Mouse (Mus musculus) CH12.LX (cell line): ENCODE results near the gene Cldn19. TPM values are rescaled to one million over a fixed set of nuclear protein-coding genes. Genes with fewer than 3 reads are reported as not detected.

Experiments used
- DNase-seq: peaks from one replicate; pipeline ENCODE4 v3.0.0-alpha.2; 2013; ENCODE audit errors: extremely low read depth
- H3K27ac ChIP-seq: 2 replicates; pipeline ENCODE4 v1.5.1; 2012; ENCODE audit warnings: low read depth, mild to moderate bottlenecking, control low read depth, moderate library complexity; ENCODE audit not compliant: insufficient read depth
- H3K27me3 ChIP-seq: replicated peaks from 2 replicates; pipeline ENCODE3; 2012; ENCODE audit warnings: inconsistent platforms
- H3K36me3 ChIP-seq, 2 experiments: replicated peaks in 1 of 2; 2 replicates each; pipeline versions ENCODE3 to v1.6.1; 2012; ENCODE audit warnings: inconsistent platforms in 1 of 2, low read length in 1 of 2, mild to moderate bottlenecking in 1 of 2, mixed read lengths in 1 of 2, moderate library complexity in 1 of 2; ENCODE audit not compliant: control insufficient read depth in 1 of 2, insufficient read depth in 1 of 2
- H3K4me1 ChIP-seq, 2 experiments: 2 replicates each; pipeline ENCODE4 v1.6.1; 2012; ENCODE audit warnings: inconsistent platforms in 1 of 2, moderate library complexity in 1 of 2; ENCODE audit not compliant: insufficient read depth in 2 of 2, control insufficient read depth in 1 of 2
- H3K4me2 ChIP-seq: 2 replicates; pipeline ENCODE4 v1.6.1; 2012; ENCODE audit warnings: low read depth, mild to moderate bottlenecking, control low read depth; ENCODE audit not compliant: poor library complexity, insufficient read depth, severe bottlenecking
- H3K4me3 ChIP-seq, 3 experiments: fragments of 150-350 bp in 1 of 3; sonication (generic) in 1 of 3; replicated peaks in 1 of 3; 2 replicates each; pipeline versions ENCODE3 to v1.5.1; 2011 to 2012; ENCODE audit warnings: low read depth in 2 of 3, low read length in 2 of 3, mild to moderate bottlenecking in 2 of 3, moderate library complexity in 2 of 3, control low read depth in 1 of 3, improper control_type of control experiment in 1 of 3, inconsistent platforms in 1 of 3, mixed read lengths in 1 of 3; ENCODE audit not compliant: poor library complexity in 1 of 3
- H3K79me2 ChIP-seq: replicated peaks from 2 replicates; pipeline ENCODE4 v1.6.1; 2012; ENCODE audit warnings: mild to moderate bottlenecking, moderate library complexity; ENCODE audit not compliant: control insufficient read depth, poor library complexity, insufficient read depth, severe bottlenecking; ENCODE audit errors: extremely low read depth
- H3K9ac ChIP-seq: 2 replicates; pipeline ENCODE4 v1.6.1; 2012; ENCODE audit warnings: low read depth, mild to moderate bottlenecking, control low read depth, moderate library complexity; ENCODE audit not compliant: insufficient read depth
- H3K9me3 ChIP-seq: replicated peaks from 2 replicates; pipeline ENCODE3; 2012; ENCODE audit warnings: low read length, inconsistent platforms, mixed read lengths
- CHD1 ChIP-seq: IDR thresholded peaks from 2 replicates; pipeline ENCODE4 v1.6.1; 2012; ENCODE audit warnings: low read depth, low read length, improper control_type of control experiment, inconsistent platforms
- CTCF ChIP-seq, 2 experiments: IDR thresholded peaks in 1 of 2; conservative IDR thresholded peaks in 1 of 2; 2 replicates each; pipeline ENCODE4 v1.5.1; 2011 to 2012; ENCODE audit warnings: low read depth in 2 of 2, low read length in 2 of 2, improper control_type of control experiment in 1 of 2, inconsistent platforms in 1 of 2, mild to moderate bottlenecking in 1 of 2, moderate library complexity in 1 of 2
- ELF1 ChIP-seq: IDR thresholded peaks from 2 replicates; pipeline ENCODE4 v1.6.1; 2014; ENCODE audit warnings: low read depth, mild to moderate bottlenecking, inconsistent platforms, low read length, improper control_type of control experiment
- EP300 ChIP-seq: IDR thresholded peaks from 2 replicates; pipeline ENCODE4 v1.6.1; 2011; ENCODE audit warnings: low read length, improper control_type of control experiment
- ETS1 ChIP-seq: conservative IDR thresholded peaks from 2 replicates; pipeline ENCODE4 v1.6.1; 2012; ENCODE audit warnings: low read depth, mild to moderate bottlenecking, inconsistent platforms, low read length, improper control_type of control experiment, moderate library complexity
- GABPA ChIP-seq: IDR thresholded peaks from 2 replicates; pipeline ENCODE4 v1.6.1; 2012; ENCODE audit warnings: low read depth, low read length, improper control_type of control experiment, inconsistent platforms; ENCODE audit not compliant: insufficient replicate concordance
- IRF4 ChIP-seq: IDR thresholded peaks from 2 replicates; pipeline ENCODE4 v1.6.1; 2014; ENCODE audit warnings: low read depth, mild to moderate bottlenecking, inconsistent platforms, low read length, improper control_type of control experiment
- JUN ChIP-seq: IDR thresholded peaks from 2 replicates; pipeline ENCODE4 v1.6.1; 2011; ENCODE audit warnings: low read depth, mild to moderate bottlenecking, low read length, improper control_type of control experiment, moderate library complexity; ENCODE audit not compliant: insufficient read depth
- KAT2A ChIP-seq: IDR thresholded peaks from 2 replicates; pipeline ENCODE4 v1.6.1; 2012; ENCODE audit warnings: low read length, improper control_type of control experiment, inconsistent platforms; ENCODE audit not compliant: insufficient replicate concordance
- MAFK ChIP-seq: IDR thresholded peaks from 2 replicates; pipeline ENCODE4 v1.6.1; 2011; ENCODE audit warnings: low read length, improper control_type of control experiment; ENCODE audit not compliant: insufficient replicate concordance
- MAX ChIP-seq: IDR thresholded peaks from 2 replicates; pipeline ENCODE4 v1.6.1; 2011; ENCODE audit warnings: low read length, improper control_type of control experiment
- MAZ ChIP-seq: IDR thresholded peaks from 2 replicates; pipeline ENCODE4 v1.6.1; 2012; ENCODE audit warnings: low read depth, mild to moderate bottlenecking, inconsistent platforms, low read length, improper control_type of control experiment, moderate library complexity
- MYC ChIP-seq: IDR thresholded peaks from 2 replicates; pipeline ENCODE4 v1.6.1; 2011; ENCODE audit warnings: low read depth, mild to moderate bottlenecking, improper control_type of control experiment, low read length
- PAX5 ChIP-seq: IDR thresholded peaks from 2 replicates; pipeline ENCODE4 v1.6.1; 2012; ENCODE audit warnings: low read length, inconsistent platforms, mixed read lengths
- POLR2A ChIP-seq: IDR thresholded peaks from 2 replicates; pipeline ENCODE4 v1.6.1; 2011; ENCODE audit warnings: low read depth, mild to moderate bottlenecking, improper control_type of control experiment, low read length
- POLR2AphosphoS2 ChIP-seq: IDR thresholded peaks from 2 replicates; pipeline ENCODE4 v1.6.1; 2011; ENCODE audit warnings: low read depth, low read length, improper control_type of control experiment
- SIN3A ChIP-seq: IDR thresholded peaks from 2 replicates; pipeline ENCODE4 v1.6.1; 2012; ENCODE audit warnings: low read length, improper control_type of control experiment, inconsistent platforms
- SMC3 ChIP-seq: IDR thresholded peaks from 2 replicates; pipeline ENCODE4 v1.6.1; 2011; ENCODE audit warnings: low read depth, low read length, improper control_type of control experiment
- TCF12 ChIP-seq: IDR thresholded peaks from 2 replicates; pipeline ENCODE4 v1.6.1; 2014; ENCODE audit warnings: low read depth, mild to moderate bottlenecking, inconsistent platforms, low read length, improper control_type of control experiment
- dilution Hi-C: fragments of 300-500 bp; cut with MboI; formaldehyde crosslinking; loops from 2 replicates; pipeline ENCODE4 v1.14.3; 2020; ENCODE audit warnings: low sequenced_read_pairs; ENCODE audit not compliant: extremely low pct_unique_long_range_greater_than_20kb, extremely low pct_ligation_motif_present
- in situ Hi-C: fragments of 300-500 bp; cut with MboI; formaldehyde crosslinking; loops from 3 replicates; pipeline ENCODE4 v1.14.3; 2019; ENCODE audit warnings: low sequenced_read_pairs, low pct_ligation_motif_present, low pct_unique_long_range_greater_than_20kb, mixed read lengths
- polyA plus RNA-seq: library from polyadenylated mRNA; unstranded; fragments of >175 nt; gene quantifications from 2 replicates; pipeline ENCODE4 v1.2.1, GENCODE M21; 2012; ENCODE audit warnings: low read depth; ENCODE audit not compliant: insufficient read length
- total RNA-seq, 2 experiments: library from RNA; depleted of rRNA; stranded (reverse); fragments of 300-350 nt in 1 of 2; fragments of >200 nt in 1 of 2; gene quantifications; 2 replicates each; pipeline ENCODE4 v1.2.3; 2012 to 2014

Cldn19 gene
- total RNA-seq (2012; rRNA removed), result not detected in 2 replicates
- total RNA-seq (2014; rRNA removed), result not detected in 2 replicates
- 0.08 and 0.09 TPM in 2 replicates for polyA plus RNA-seq

DNA sequence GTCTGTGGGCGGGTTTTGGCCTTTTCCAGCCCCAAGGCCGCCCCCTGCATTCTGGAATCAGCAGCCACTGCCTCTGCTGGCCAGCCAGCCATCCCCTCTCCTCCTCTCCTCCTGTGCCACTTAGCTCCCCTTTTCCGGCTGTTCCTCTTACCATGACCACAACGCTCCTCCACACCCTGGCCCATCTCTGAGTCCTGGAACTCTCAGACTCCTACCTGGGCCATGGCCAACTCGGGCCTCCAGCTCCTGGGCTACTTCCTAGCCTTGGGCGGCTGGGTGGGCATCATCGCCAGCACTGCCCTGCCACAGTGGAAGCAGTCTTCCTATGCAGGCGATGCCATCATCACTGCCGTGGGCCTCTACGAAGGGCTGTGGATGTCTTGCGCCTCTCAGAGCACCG lies at the start of gene Cldn19:
TSS of gene Cldn19 (plus strand) at position 64 of the 400 bp plus-strand sequence.
- peaks cover 8 to 24% of the 10 kb centered on the region in 2 experiments for H3K4me1 ChIP-seq
- TF ChIP-seq CHD1 (no peak), JUN (no peak), CTCF (conservative IDR thresholded peaks at IDR 0.05 in 1 of 2, IDR thresholded peaks at IDR 0.05 in 1 of 2; ENCODE audit: low read depth in 2 of 2, low read length in 2 of 2) (no peak), MAZ (no peak), POLR2AphosphoS2 (no peak), SIN3A (no peak), ETS1 (no peak), MYC (no peak), ELF1 (no peak), MAX (no peak), IRF4 (no peak), POLR2A (no peak)
- peaks cover 2% of the 10 kb centered on the region for H3K27me3 ChIP-seq

DNA sequence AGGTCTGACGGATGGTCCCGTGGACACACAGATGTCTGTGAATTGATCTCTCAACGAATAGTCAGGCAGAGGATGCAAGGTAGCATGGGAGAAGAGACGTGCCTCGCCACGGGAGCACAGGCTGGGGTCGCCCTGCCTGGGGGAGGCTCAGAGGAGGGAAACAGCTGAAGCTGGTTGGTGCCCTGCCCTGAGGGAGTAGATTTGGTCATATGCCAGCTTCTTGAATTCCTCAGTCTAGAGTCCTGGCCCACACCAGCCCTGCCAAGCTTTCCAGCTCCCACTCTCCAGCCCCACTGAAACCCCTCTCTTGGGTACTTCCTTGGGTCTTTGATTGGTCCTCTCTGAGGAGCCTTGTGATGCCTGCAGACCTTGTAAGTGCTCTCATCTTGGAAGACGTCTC lies 38.5 kb upstream of the Cldn19 start:
- dilution Hi-C loops, result no loop called here
- DNase-seq, result no peak
- Histone ChIP-seq H3K4me2 (no peak overlapping the region), H3K9ac (no peak overlapping the region), H3K4me3 (no peak overlapping the region), H3K27me3 (peaks cover 5% of the 10 kb centered on the region), H3K4me1 (no peaks in the 10 kb centered on the region), H3K79me2 (no peaks in the 10 kb centered on the region), H3K36me3 (peaks cover 0 to 2% of the 10 kb centered on the region in 2 experiments), H3K27ac (no peak overlapping the region), H3K9me3 (no peaks in the 10 kb centered on the region)
- in situ Hi-C loops, result no loop called here
- no peak for TF ChIP-seq ELF1
- TF ChIP-seq GABPA, result no peak
- no peak for TF ChIP-seq EP300
- no peak for TF ChIP-seq SMC3
- no peak for TF ChIP-seq MAFK
- TF ChIP-seq KAT2A, result no peak
- no peak for TF ChIP-seq MAX
- no peak for TF ChIP-seq TCF12
- no peak for TF ChIP-seq POLR2AphosphoS2
- no peak for TF ChIP-seq PAX5

More for the DNA sequence above, at the start of gene Cldn19:
- H3K9ac ChIP-seq, result no peak within 1 kb of the TSS
- no peak within 1 kb of the TSS for H3K27ac ChIP-seq
- no peaks in the 10 kb centered on the region for H3K36me3 ChIP-seq
- no peak within 1 kb of the TSS for H3K4me3 ChIP-seq
- no peak for DNase-seq
- no peaks in the 10 kb centered on the region for H3K79me2 ChIP-seq
- H3K9me3 ChIP-seq, result no peaks in the 10 kb centered on the region
- H3K4me2 ChIP-seq, result no peak within 1 kb of the TSS
- in situ Hi-C loops, result loop anchor here (5.0 to 25.0 kb wide), 2 partner anchors 87 to 407 kb away; partner anchors contain the start of gene Guca2b
- dilution Hi-C loops, result no loop called here
